Mouse (Mus musculus): ENCODE measurements around the gene Dlgap1.

The Dlgap1 gene

GRCm38 (mm10) chr17:69969021-69969815 lies at the start of gene Dlgap1:
TSS of gene Dlgap1 (plus strand) at chr17:69969073.
- DNase-seq (ENCODE audit: low spot score), result peak; percentile 83

DNA sequence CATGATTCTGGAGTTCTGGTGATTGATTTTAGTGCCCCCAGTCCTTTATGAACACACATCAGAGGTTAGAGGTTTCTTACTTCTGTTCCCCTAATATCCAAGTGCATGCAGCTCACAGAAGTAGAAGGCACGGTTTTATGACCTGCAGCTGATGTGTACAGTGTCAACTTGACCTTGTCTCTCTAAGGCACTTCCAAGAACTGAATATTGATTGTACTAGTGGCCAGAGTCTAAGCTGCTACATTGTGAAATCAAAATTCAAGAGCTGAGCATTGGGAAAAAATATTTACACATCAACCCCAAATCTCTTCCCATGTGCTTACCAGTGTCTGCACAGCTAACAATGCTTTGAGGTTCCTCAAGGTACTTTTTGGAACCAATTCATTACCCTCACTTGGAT lies 13.9 kb upstream of the Dlgap1 start:
- DNase-seq (ENCODE audit: low spot score), result no peak

- peak; percentile 44 for DNase-seq (ENCODE audit: low spot score)
These were observed 1.2 kb downstream of the Dlgap1 start for GRCm38 (mm10) chr17:69969816-69970750.

- no peak for DNase-seq (ENCODE audit: low spot score)
These were observed 4.2 kb downstream of the Dlgap1 start for GRCm38 (mm10) chr17:69973081-69973480.

DNA sequence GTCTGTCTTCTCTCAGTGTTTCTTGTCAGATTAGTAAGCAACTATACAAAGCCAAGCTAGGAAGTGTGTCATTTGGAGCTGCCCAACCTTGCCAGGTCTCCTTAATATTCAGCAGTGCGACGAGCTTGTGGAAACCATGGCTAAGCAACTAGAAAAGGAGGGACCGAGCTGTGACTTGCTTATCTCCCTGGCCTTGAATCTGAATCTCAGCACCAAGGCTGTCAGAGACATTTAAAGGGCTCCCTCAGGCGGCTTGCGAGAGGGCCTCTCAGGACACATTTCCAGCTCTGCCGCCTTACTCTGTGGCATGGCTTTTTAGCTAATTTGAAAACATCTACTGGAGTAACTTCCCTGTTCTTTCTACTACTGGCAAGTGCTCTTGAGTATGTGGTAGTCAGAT lies 5.1 kb downstream of the Dlgap1 start:
- DNase-seq (ENCODE audit: low spot score), result no peak

DNA sequence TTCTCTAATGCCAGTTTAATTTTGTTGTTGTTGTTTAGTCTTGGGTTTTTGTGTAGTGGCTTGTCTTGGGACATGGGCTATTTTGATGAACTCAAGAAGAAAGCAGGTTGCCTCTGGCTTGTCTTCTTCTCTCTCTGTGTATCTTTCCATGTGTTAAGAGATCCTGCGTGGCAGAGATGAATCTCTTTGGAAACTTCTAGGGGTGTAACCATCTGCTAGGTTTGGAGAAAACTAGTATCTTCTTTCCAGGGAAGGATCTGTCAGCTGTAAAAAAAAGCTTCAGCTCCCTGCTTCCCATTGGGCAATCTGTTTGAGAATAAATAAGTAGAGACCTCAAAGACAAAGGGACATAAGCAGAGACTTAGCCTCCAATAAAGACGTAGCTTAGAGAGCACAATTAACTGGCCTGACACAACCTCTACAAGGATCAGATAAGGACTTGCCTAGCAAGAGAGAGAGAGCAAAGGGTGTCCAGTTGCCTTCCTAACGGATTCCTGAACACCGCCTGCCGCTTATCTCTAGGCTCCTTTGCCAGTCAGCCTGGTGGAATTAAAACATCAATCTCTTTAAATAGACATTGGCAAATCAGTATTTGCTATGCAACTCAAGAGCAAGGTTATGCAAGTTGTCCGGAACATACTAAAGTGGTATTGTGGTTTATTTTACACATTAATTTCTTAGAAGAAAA lies 13.5 kb downstream of the Dlgap1 start:
- DNase-seq (ENCODE audit: low spot score), result no peak

DNA sequence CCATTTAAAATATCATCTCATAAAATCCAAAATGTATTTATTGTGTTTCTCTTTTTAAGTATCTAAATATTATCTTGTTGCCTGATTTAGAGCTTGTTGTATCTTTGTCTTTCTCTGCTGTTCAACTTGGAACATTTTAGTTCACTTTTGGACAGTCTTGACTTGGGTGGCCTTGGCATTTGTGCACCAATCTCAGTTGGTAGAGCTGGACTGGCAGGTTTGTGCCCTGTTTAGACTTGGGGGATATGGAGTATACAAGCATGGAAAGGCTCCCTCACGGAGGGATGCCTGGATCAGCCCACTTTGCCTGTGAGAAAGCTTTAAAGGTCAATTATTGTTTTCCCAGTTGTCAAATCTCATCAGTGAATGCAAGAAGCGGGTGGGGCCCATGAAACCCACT lies 27.5 kb downstream of the Dlgap1 start:
- no peak for DNase-seq (ENCODE audit: low spot score)

- no peak for DNase-seq (ENCODE audit: low spot score)
These were observed 33.2 kb downstream of the Dlgap1 start for GRCm38 (mm10) chr17:70002026-70002425.

GRCm38 (mm10) chr17:70004628-70005027 lies 35.8 kb downstream of the Dlgap1 start:
- no peak for DNase-seq (ENCODE audit: low spot score)

DNA sequence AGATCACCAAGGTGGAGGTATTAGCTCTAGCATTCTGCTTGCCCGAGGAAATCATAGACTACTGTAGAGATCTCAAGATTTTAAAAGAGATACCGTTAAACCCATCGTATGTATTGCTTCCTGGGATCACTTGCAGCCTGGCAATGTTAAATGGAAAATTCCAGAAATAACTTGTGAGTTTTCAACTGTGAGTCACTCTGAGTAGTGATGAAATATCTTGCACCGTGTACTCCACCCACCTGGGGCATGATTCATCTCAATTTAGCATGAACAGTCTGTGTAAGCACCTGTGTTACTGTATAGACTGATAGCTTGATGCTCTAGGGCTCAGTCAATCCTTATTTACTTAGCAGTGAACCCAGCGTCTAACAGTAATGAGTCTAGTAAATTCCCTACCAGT lies 38.7 kb downstream of the Dlgap1 start:
- no peak for DNase-seq (ENCODE audit: low spot score)

DNA sequence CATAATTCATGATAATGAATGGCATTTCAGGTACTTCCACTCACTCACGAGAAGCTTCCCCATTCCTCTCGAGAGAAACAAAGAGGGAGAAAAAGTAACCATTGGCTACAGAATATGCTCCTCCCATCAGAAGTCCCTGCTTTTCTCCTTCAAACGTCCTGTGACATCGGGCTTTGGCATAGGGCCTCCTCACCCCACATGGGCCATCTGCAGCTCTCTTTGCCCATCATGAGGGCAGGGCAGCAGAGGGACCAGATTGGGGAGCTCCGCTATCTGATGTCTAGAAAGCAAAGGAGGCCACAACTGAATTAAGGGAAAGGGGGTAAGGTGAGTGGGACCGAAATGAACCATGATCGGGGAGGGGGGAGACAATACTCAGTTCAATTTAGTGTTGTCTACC lies 47.6 kb downstream of the Dlgap1 start:
- DNase-seq (ENCODE audit: low spot score), result no peak

GRCm38 (mm10) chr17:70020376-70020775 lies 51.5 kb downstream of the Dlgap1 start:
- no peak for DNase-seq (ENCODE audit: low spot score)

- DNase-seq (ENCODE audit: low spot score), result no peak
These were observed 53.7 kb downstream of the Dlgap1 start for GRCm38 (mm10) chr17:70022618-70023017.

DNA sequence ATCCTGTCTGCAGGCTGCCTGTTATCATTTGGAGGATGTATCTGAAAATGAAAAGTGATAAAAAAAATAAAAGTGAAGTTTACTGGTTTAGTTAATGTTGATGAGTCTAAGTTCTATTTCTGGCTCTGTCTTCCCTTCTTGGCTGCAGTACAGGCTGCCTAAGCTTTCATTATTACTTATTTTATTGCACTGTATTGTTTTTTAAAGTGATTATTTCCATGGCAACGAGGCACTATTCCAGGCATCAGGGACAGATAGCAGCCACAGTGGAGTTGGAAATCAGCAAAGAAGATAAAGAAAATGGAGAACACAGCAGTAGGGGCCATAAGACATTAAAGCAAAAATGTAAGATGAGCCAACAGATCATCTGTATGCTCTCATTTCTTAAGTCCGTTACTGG lies 66.0 kb downstream of the Dlgap1 start:
- DNase-seq (ENCODE audit: low spot score), result no peak

- no peak for DNase-seq (ENCODE audit: low spot score)
These were observed 72.0 kb downstream of the Dlgap1 start for GRCm38 (mm10) chr17:70040751-70041430.

- no peak for DNase-seq (ENCODE audit: low spot score)
These were observed 99.4 kb downstream of the Dlgap1 start for GRCm38 (mm10) chr17:70068281-70068680.

DNA sequence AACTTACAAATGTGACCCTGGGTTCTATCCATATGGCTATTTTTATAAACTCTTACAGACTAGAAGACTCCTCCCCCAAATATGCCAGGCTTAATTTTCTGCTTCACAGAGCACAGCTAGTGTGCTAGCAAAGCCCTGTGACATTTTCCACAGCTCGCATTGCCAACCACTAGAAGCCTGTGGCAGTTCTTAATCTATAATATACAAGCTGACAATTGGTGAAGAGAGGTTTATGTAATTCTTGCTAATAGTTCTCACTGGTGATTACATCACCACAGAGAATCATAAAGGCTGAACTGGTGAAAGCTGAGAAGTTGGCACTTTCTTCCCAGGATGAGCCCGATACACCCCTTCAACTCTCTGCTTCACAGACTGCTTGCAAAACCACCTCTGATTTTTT lies 103.2 kb downstream of the Dlgap1 start:
- DNase-seq (ENCODE audit: low spot score), result no peak

DNA sequence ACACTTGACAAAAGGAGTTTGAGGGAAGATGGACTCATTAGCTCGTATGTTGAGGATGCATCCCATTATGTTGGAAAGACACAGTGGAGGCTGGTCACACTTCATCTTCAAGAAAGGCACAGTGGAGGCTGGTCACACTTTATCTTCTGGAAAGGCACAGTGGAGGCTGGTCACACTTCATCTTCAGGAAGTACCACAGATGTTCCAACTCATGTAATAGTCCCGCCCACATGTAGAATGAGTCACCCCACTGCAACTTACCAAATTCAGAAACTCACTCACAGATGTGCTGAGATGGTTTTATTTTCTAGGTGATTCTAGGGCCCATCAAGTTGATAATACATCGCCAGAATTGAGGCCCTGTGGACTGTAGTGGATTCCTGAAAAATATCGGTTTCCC lies 119.3 kb downstream of the Dlgap1 start:
- no peak for DNase-seq (ENCODE audit: low spot score)

- no peak for DNase-seq (ENCODE audit: low spot score)
These were observed 121.9 kb downstream of the Dlgap1 start for GRCm38 (mm10) chr17:70090737-70091136.

DNA sequence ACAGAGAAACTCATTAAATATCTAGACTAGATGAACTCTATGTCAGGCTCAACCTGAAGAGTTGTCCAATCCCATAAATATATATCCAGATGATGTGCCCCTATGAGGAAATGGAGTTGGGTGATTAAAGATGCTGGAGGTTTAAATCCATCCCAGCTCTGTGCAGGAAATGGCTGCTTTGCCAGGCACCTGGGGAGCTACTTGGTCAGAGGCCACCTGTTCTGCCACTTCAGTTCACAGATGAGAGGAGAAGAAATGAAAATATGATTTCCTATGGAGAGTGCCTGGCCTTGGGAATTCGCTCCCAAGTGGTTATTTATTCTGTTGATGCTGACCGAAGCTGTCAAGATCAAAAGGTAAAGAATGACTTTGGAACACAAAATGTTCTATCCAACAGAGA lies 160.3 kb downstream of the Dlgap1 start:
- no peak for DNase-seq (ENCODE audit: low spot score)

- DNase-seq (ENCODE audit: low spot score), result no peak
These were observed 201.0 kb downstream of the Dlgap1 start for GRCm38 (mm10) chr17:70169831-70170230.

GRCm38 (mm10) chr17:70172500-70173036 lies 203.7 kb downstream of the Dlgap1 start:
- no peak for DNase-seq (ENCODE audit: low spot score)
